30 mouse cellular contexts compared by ENCODE assay signal in the genomic region with DNA sequence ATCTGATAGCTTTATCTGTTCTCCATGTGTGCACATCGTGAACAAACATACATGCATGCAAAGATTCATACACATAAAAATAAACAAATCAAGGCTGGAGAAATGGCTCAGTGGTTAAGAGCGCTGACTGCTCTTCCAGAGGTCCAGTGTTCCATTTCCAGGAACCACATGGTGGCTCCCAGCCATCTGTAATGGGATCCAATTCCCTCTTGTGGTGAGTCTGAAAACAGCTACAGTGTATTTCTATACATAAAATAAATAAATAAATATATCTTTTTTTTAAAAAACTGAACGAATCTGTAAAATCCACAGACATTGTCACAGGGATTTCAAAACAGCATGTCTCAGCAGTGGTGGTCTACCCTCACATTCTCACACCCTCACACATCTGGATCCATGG. TPM values are rescaled to one million over a fixed set of nuclear protein-coding genes. Genes with fewer than 3 reads are reported as not detected.
A peak's percentile ranks its signal among the peaks of the same experiment; 100 is the strongest.
DNase-seq lines count a peak whose midpoint lies in the region; ATAC-seq and TF ChIP-seq lines count a peak whose summit lies in the region.
"Had no signal": no experiment of that assay in that cellular context is flagged by ENCODE, and none has a peak within 500 bp of the region (broad histone marks: within the 10 kb centered on the region; RNA-seq: fewer than 3 reads in every experiment).

No protein-coding gene starts in this region.

- no peak overlapping the region for H3K27ac ChIP-seq in hindbrain, postnatal 0 days
- no peak overlapping the region for H3K27ac ChIP-seq in hindbrain, embryonic 12.5 days
- no peak overlapping the region for H3K27ac ChIP-seq in lung, postnatal 0 days (ENCODE audit: low read length)
- H3K27ac ChIP-seq: embryonic facial prominence, embryonic 12.5 days; forebrain, embryonic 12.5 days; limb, embryonic 13.5 days; liver, embryonic 12.5 days; lung, embryonic 15.5 days; midbrain, embryonic 10.5 days; neural tube, embryonic 15.5 days had no signal

- H3K4me2 ChIP-seq in hindbrain, postnatal 0 days (ENCODE audit: low read depth, low read length): no peak overlapping the region
- no peak overlapping the region for H3K4me2 ChIP-seq in hindbrain, embryonic 12.5 days (replicated peaks)
- no peak overlapping the region for H3K4me2 ChIP-seq in lung, postnatal 0 days (replicated peaks; ENCODE audit: low read depth, low read length)
- H3K4me2 ChIP-seq: embryonic facial prominence, embryonic 12.5 days; forebrain, embryonic 12.5 days; heart, embryonic 12.5 days; limb, embryonic 13.5 days; liver, embryonic 12.5 days; lung, embryonic 15.5 days; neural tube, embryonic 15.5 days had no signal

- H3K9me3 ChIP-seq in hindbrain, postnatal 0 days (ENCODE audit: low read length): no peaks in the 10 kb centered on the region
- H3K9me3 ChIP-seq in hindbrain, embryonic 12.5 days (replicated peaks): no peaks in the 10 kb centered on the region
- no peaks in the 10 kb centered on the region for H3K9me3 ChIP-seq in lung, postnatal 0 days (ENCODE audit: low read length)
- H3K9me3 ChIP-seq: embryonic facial prominence, embryonic 12.5 days; forebrain, embryonic 12.5 days; heart, embryonic 12.5 days; limb, embryonic 13.5 days; liver, embryonic 12.5 days; lung, embryonic 15.5 days; midbrain, embryonic 10.5 days; neural tube, embryonic 15.5 days had no signal

- H3K9ac ChIP-seq in hindbrain, postnatal 0 days (replicated peaks; ENCODE audit: low read length): no peak overlapping the region
- no peak overlapping the region for H3K9ac ChIP-seq in hindbrain, embryonic 12.5 days
- no peak overlapping the region for H3K9ac ChIP-seq in lung, postnatal 0 days (replicated peaks; ENCODE audit: low read depth)
- H3K9ac ChIP-seq: embryonic facial prominence, embryonic 12.5 days; forebrain, embryonic 12.5 days; heart, embryonic 12.5 days; limb, embryonic 13.5 days; liver, embryonic 12.5 days; lung, embryonic 15.5 days; neural tube, embryonic 15.5 days had no signal

- H3K4me3 ChIP-seq in hindbrain, postnatal 0 days (ENCODE audit: low read length): no peak overlapping the region
- H3K4me3 ChIP-seq in hindbrain, embryonic 12.5 days: no peak overlapping the region
- H3K4me3 ChIP-seq in lung, postnatal 0 days (ENCODE audit: low read depth, low read length): no peak overlapping the region
- H3K4me3 ChIP-seq in lung, adult 2 months (replicated peaks; ENCODE audit: extremely low read depth, low read depth, low read length): no peak overlapping the region
- H3K4me3 ChIP-seq: embryonic facial prominence, embryonic 12.5 days; erythroblast, embryonic 14.5 days; forebrain, embryonic 12.5 days; heart, embryonic 12.5 days; limb, embryonic 13.5 days; liver, embryonic 12.5 days; lung, embryonic 15.5 days; midbrain, embryonic 10.5 days; neural tube, embryonic 15.5 days had no signal

- no peak for DNase-seq in hindbrain, postnatal 0 days (ENCODE audit: low spot score)
- DNase-seq in lung, postnatal 0 days (ENCODE audit: low spot score): peak; percentile 16
- no peak for DNase-seq in lung, adult 2 months
- DNase-seq in NIH3T3 (ENCODE audit: low read depth): peak; percentile 83
- DNase-seq in urinary bladder, adult 2 months (ENCODE audit: low spot score): no peak
- no peak for DNase-seq in cerebellum, adult 8-10 months
- DNase-seq: adrenal gland, adult 8-10 months; cerebellum, adult 11-12 months; cerebellum, postnatal 14 days; gastrocnemius, postnatal 10 days; heart, adult 18-20 months; heart, postnatal 10 days; kidney, adult 2 months; kidney, postnatal 14 days; layer of hippocampus, postnatal 36 days; lung, postnatal 4 days; right cerebral cortex, adult 18-20 months; right cerebral cortex, postnatal 4 days; thymus, adult 18-20 months; thymus, postnatal 4 days had no signal

- ATAC-seq in hindbrain, postnatal 0 days: no peak
- no peak for ATAC-seq in hindbrain, embryonic 12.5 days (ENCODE audit: low FRiP score)
- no peak for ATAC-seq in lung, postnatal 0 days
- ATAC-seq: liver, embryonic 12.5 days had no signal

- no peaks in the 10 kb centered on the region for H3K4me1 ChIP-seq in hindbrain, postnatal 0 days (ENCODE audit: insufficient read depth, low read length)
- H3K4me1 ChIP-seq in hindbrain, embryonic 12.5 days: no peaks in the 10 kb centered on the region
- H3K4me1 ChIP-seq in lung, postnatal 0 days (ENCODE audit: insufficient read depth, low read depth, low read length): no peaks in the 10 kb centered on the region
- H3K4me1 ChIP-seq in lung, adult 2 months (ENCODE audit: control insufficient read depth, insufficient read depth, low read length): no peaks in the 10 kb centered on the region
- H3K4me1 ChIP-seq: embryonic facial prominence, embryonic 12.5 days; forebrain, embryonic 12.5 days; heart, embryonic 12.5 days; limb, embryonic 13.5 days; liver, embryonic 12.5 days; lung, embryonic 15.5 days; midbrain, embryonic 10.5 days; neural tube, embryonic 15.5 days had no signal

- TF ChIP-seq EP300 in lung, postnatal 0 days (IDR thresholded peaks at IDR 0.05): no peak

- no peaks in the 10 kb centered on the region for H3K27me3 ChIP-seq in hindbrain, postnatal 0 days (ENCODE audit: insufficient read depth, low read length)
- no peaks in the 10 kb centered on the region for H3K27me3 ChIP-seq in hindbrain, embryonic 12.5 days
- H3K27me3 ChIP-seq in lung, postnatal 0 days (replicated peaks; ENCODE audit: insufficient read depth, low read length): no peaks in the 10 kb centered on the region
- H3K27me3 ChIP-seq: embryonic facial prominence, embryonic 12.5 days; forebrain, embryonic 12.5 days; heart, embryonic 12.5 days; limb, embryonic 13.5 days; liver, embryonic 12.5 days; lung, embryonic 15.5 days; neural tube, embryonic 15.5 days had no signal

- TF ChIP-seq CTCF in hindbrain, postnatal 0 days (IDR thresholded peaks at IDR 0.05; ENCODE audit: low read depth): 0 out of 2 replicates have a peak, but pooled peaks have one; percentile 15
- TF ChIP-seq CTCF in lung, postnatal 0 days (IDR thresholded peaks at IDR 0.05): peak; percentile 25; the same call in 1 of the 2 replicates
- TF ChIP-seq CTCF in lung, adult 2 months (IDR thresholded peaks at IDR 0.05; ENCODE audit: insufficient read depth, low read length): no peak

- 77% methylated on average over 3 of the region's 3 CpGs for WGBS in hindbrain, postnatal 0 days
- 83% methylated on average over 3 of the region's 3 CpGs for WGBS in hindbrain, embryonic 12.5 days
- 76% methylated on average over 3 of the region's 3 CpGs for WGBS in lung, postnatal 0 days
- WGBS in lung, adult 2 months: 78% methylated on average over 3 of the region's 3 CpGs

- no peaks in the 10 kb centered on the region for H3K36me3 ChIP-seq in hindbrain, postnatal 0 days (ENCODE audit: insufficient read depth, low read length)
- H3K36me3 ChIP-seq in hindbrain, embryonic 12.5 days: no peaks in the 10 kb centered on the region
- no peaks in the 10 kb centered on the region for H3K36me3 ChIP-seq in lung, postnatal 0 days (ENCODE audit: insufficient read depth, low read length)
- H3K36me3 ChIP-seq: embryonic facial prominence, embryonic 12.5 days; forebrain, embryonic 12.5 days; heart, embryonic 12.5 days; limb, embryonic 13.5 days; liver, embryonic 12.5 days; lung, embryonic 15.5 days; midbrain, embryonic 10.5 days; neural tube, embryonic 15.5 days had no signal

- no peak for TF ChIP-seq POLR2A in lung, adult 2 months (IDR thresholded peaks at IDR 0.05; ENCODE audit: borderline replicate concordance, extremely low read depth, low read depth, low read length)

RNA-seq across cellular contexts. Expression of a gene that starts 10.8 kb away (rescaled TPM):
- 42.9 and 49.9 TPM in 2 replicates for total RNA-seq in hindbrain, postnatal 0 days (2014; rRNA removed)
- 20.3 and 21.2 TPM in 2 replicates for polyA plus RNA-seq in hindbrain, postnatal 0 days (2015; fragmentation: Nextera tagmentation; extraction: Ambion mirVana)
- 43.9 and 46.0 TPM in 2 replicates for polyA plus RNA-seq in hindbrain, embryonic 12.5 days (2016; fragmentation: Nextera tagmentation; extraction: Ambion mirVana)
- 8.6 and 11.7 TPM in 2 replicates for polyA plus RNA-seq in lung, postnatal 0 days (2015; fragmentation: Nextera tagmentation; extraction: Ambion mirVana)
- 3.8 and 5.5 TPM in 2 replicates for polyA plus RNA-seq in lung, adult 2 months (2012; rRNA removed)
- 12.3 and 15.3 TPM in 2 replicates for polyA plus RNA-seq in urinary bladder, adult 2 months (2012; rRNA removed)

RNA-seq across cellular contexts. Expression of a gene that starts 42.4 kb away (rescaled TPM):
- 132 and 156 TPM in 2 replicates for total RNA-seq in hindbrain, postnatal 0 days (2014; rRNA removed)
- polyA plus RNA-seq in hindbrain, postnatal 0 days (2015; fragmentation: Nextera tagmentation; extraction: Ambion mirVana): 63.2 and 69.0 TPM in 2 replicates
- polyA plus RNA-seq in hindbrain, embryonic 12.5 days (2016; fragmentation: Nextera tagmentation; extraction: Ambion mirVana): 178 and 204 TPM in 2 replicates
- polyA plus RNA-seq in lung, postnatal 0 days (2015; fragmentation: Nextera tagmentation; extraction: Ambion mirVana): 51.1 and 63.3 TPM in 2 replicates
- 44.1 and 52.1 TPM in 2 replicates for polyA plus RNA-seq in lung, adult 2 months (2012; rRNA removed)
- polyA plus RNA-seq in urinary bladder, adult 2 months (2012; rRNA removed): 52.3 and 88.8 TPM in 2 replicates

Comparison
In these comparisons a context has a peak if more than half of its experiments do, and no peak if none do; other contexts are left out.
1. DNase-seq: peak in lung, postnatal 0 days (single experiment) and NIH3T3 (single experiment); none in hindbrain, postnatal 0 days (single experiment), lung, adult 2 months (single experiment), urinary bladder, adult 2 months (single experiment) and cerebellum, adult 8-10 months (single experiment).